Mouse (Mus musculus) heart, postnatal 0 days (tissue): Measurements from ENCODE around the gene Ucp1.

Experiments used
- CTCF ChIP-seq: IDR thresholded peaks from 2 replicates; pipeline ENCODE4 v1.5.1; 2016; ENCODE audit warnings: antibody characterized with exemption, control low read depth, low read depth
- EP300 ChIP-seq: IDR thresholded peaks from 2 replicates; pipeline ENCODE4 v1.6.1; 2016; ENCODE audit warnings: antibody characterized with exemption, low read depth

DNA sequence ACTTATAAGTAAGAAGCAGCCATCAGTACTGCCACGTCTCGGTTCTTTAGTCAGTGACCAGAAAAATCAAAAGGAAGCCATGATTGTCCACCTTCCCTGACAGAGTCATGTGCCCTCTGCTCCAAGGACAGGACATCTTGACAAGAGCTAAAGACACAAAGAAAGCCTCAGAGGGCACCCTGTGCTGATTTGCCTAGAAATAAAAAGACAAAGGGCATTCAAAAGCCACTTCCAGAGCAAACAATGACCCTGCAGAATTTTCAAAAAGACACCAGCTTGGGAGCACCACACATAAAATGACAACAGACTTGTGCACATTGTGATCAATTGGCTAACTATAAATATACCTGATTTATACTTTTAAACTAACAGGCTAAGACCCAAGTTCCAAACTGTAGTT is 25.5 kb downstream of the Ucp1 start:
- TF ChIP-seq CTCF (no peak), EP300 (no peak)
